Mouse (Mus musculus): ENCODE data around the gene Hist1h2ac. TPM values are rescaled to one million over a fixed set of nuclear protein-coding genes. Genes with fewer than 3 reads are reported as not detected.
"Not testable (repeated sequence)": the region's sequence is repeated elsewhere in the genome, so short reads cannot be mapped to it uniquely, and the experiment has no call there.

Hist1h2ac gene
- polyA plus RNA-seq, 1 experiment from 2014 or later = 1.0 TPM

GRCm38 (mm10) chr13:23684295-23684945 is 672 bp upstream of the Hist1h2ac start:
- not testable (repeated sequence) for H3K9me3 ChIP-seq, H3K27me3 ChIP-seq, H3K36me3 ChIP-seq
- Histone ChIP-seq H3K27ac (replicated peaks) (peak overlapping the region; percentile 98), H3K9ac (replicated peaks) (peak overlapping the region; percentile 71), H3K4me3 (peak overlapping the region; percentile 53), H3K4me2 (replicated peaks) (peak overlapping the region; percentile 77), H3K4me1 (peaks cover 29% of the 10 kb centered on the region)
- 1% methylated on average over 21 of the region's 37 CpGs for WGBS
- ATAC-seq (replicated peaks) = peak; percentile 32

DNA sequence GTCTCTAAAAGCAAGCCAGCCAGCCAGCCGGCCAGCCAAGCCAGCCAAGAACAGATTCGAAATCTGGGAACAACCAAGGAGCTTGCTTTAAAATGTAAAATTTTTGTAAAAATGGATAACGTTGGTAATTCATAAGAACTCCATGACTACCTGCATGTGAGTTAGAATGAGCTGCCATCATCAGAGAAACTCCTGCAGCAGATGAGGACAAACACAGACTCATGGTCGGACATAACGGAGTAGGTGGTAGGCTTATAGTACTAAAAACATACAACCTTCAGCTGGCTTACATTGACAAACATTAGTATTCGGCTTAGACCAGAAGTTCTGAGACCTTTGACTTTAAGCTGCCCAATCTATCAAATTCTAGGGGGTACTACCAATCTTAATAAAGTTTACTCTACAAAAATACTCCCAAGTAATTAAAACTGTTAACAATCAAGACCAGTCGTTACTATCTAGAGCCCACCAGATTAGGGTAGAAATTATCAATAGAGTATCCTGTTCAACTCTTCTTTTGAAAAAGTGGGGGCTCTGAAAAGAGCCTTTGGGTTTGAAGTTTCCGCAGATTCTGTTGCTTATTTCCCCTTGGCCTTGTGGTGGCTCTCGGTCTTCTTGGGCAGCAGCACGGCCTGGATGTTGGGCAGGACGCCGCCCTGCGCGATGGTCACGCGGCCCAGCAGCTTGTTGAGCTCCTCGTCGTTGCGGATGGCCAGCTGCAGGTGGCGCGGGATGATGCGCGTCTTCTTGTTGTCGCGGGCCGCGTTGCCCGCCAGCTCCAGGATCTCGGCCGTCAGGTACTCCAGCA is 597 bp downstream of the Hist1h2ac start:
- H3K4me2 ChIP-seq (replicated peaks) = peak overlapping the region; percentile 63
- WGBS = 7% methylated on average over 15 of the region's 30 CpGs
- peak; percentile 1; the same call in 1 of the 2 replicates for ATAC-seq (replicated peaks)
- H3K9ac ChIP-seq (replicated peaks) = peak overlapping the region; percentile 50
- H3K4me3 ChIP-seq = peak overlapping the region; percentile 53
- H3K9me3 ChIP-seq, H3K27me3 ChIP-seq, H3K36me3 ChIP-seq: not testable (repeated sequence)
- H3K4me1 ChIP-seq = peaks cover 29% of the 10 kb centered on the region
- H3K27ac ChIP-seq (replicated peaks) = peak overlapping the region; percentile 98

- Histone ChIP-seq H3K27ac (replicated peaks) (peak overlapping the region; percentile 98), H3K9ac (replicated peaks) (peak overlapping the region; percentile 50; the same call in 1 of the 2 replicates), H3K4me1 (peaks cover 29% of the 10 kb centered on the region), H3K4me3 (peak overlapping the region; percentile 53), H3K9me3 (no peaks in the 10 kb centered on the region), H3K36me3 (no peaks in the 10 kb centered on the region), H3K4me2 (replicated peaks) (peak overlapping the region; percentile 63), H3K27me3 (no peaks in the 10 kb centered on the region)
- 40% methylated on average over 1 of the region's 1 CpGs for WGBS
- no peak for ATAC-seq (replicated peaks)
Measured at GRCm38 (mm10) chr13:23682623-23682946, 1.2 kb downstream of the Hist1h2ac start.

- H3K4me1 ChIP-seq = peaks cover 25% of the 10 kb centered on the region
- H3K9me3 ChIP-seq = no peaks in the 10 kb centered on the region
- H3K4me3 ChIP-seq = no peak overlapping the region
- no peak for ATAC-seq (replicated peaks)
- no peaks in the 10 kb centered on the region for H3K36me3 ChIP-seq
- no peak overlapping the region for H3K9ac ChIP-seq (replicated peaks)
- H3K4me2 ChIP-seq (replicated peaks) = 0 out of 2 replicates have a peak overlapping the region, but pooled peaks have one; percentile 63
- H3K27ac ChIP-seq (replicated peaks) = peak overlapping the region; percentile 98; the same call in 1 of the 2 replicates
- H3K27me3 ChIP-seq = no peaks in the 10 kb centered on the region
- WGBS = 87% methylated on average over 6 of the region's 6 CpGs
Measured at GRCm38 (mm10) chr13:23681990-23682582, 1.7 kb downstream of the Hist1h2ac start.

DNA sequence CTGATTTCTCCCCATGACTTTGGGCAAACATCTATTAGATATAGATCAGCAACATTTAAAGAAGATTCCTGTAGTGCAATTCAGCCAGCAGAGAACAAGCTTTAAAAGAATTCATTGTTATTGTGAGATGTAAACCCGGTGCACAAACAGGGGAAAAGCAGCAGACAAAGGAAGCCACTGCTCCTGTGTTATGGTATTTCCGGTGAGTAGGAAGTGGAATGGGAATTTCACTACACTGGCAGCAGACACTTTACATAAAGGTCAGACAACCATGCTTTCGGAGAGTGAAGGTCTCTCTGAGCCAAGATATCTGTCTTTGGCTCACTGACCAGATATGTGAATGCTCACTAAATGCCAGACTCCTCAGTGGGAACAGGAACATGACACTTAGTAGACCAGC is 21.2 kb downstream of the Hist1h2ac start:
- Histone ChIP-seq H3K4me1 (no peaks in the 10 kb centered on the region), H3K27ac (replicated peaks) (no peak overlapping the region), H3K4me2 (replicated peaks) (no peak overlapping the region), H3K36me3 (no peaks in the 10 kb centered on the region), H3K9ac (replicated peaks) (no peak overlapping the region), H3K4me3 (no peak overlapping the region), H3K9me3 (no peaks in the 10 kb centered on the region), H3K27me3 (no peaks in the 10 kb centered on the region)
- ATAC-seq (replicated peaks) = no peak
- WGBS = 71% methylated on average over 3 of the region's 3 CpGs

- Histone ChIP-seq H3K4me3 (no peak overlapping the region), H3K27ac (replicated peaks) (no peak overlapping the region), H3K9ac (replicated peaks) (no peak overlapping the region), H3K4me1 (no peaks in the 10 kb centered on the region), H3K27me3 (no peaks in the 10 kb centered on the region), H3K36me3 (no peaks in the 10 kb centered on the region), H3K9me3 (no peaks in the 10 kb centered on the region), H3K4me2 (replicated peaks) (no peak overlapping the region)
- no peak for ATAC-seq (replicated peaks)
- 60% methylated on average over 6 of the region's 6 CpGs for WGBS
Measured at GRCm38 (mm10) chr13:23659636-23660366, 23.9 kb downstream of the Hist1h2ac start.

Small RNA genes within 50 kb of the gene (microRNA-seq; reads per million reads assigned to microRNA genes)
- not detected for gene Gm44350

Other genes starting within 250 kb of the Hist1h2ac start
- gene Btn1a1, start 218.0 kb downstream of the Hist1h2ac start, polyA plus RNA-seq (2015; fragmentation: Nextera tagmentation; extraction: Ambion mirVana) = 0.05 and 0.08 TPM in 2 replicates
- gene Btn2a2, start 195.1 kb downstream of the Hist1h2ac start, polyA plus RNA-seq (2015; fragmentation: Nextera tagmentation; extraction: Ambion mirVana) = 0.11 TPM in 1 of 2 replicates, not detected in the other
- 4.9 and 6.0 TPM in 2 replicates for gene Hist1h4h, start 152.9 kb downstream of the Hist1h2ac start, polyA plus RNA-seq (2015; fragmentation: Nextera tagmentation; extraction: Ambion mirVana)
- gene Hist1h2af, start 150.0 kb downstream of the Hist1h2ac start, polyA plus RNA-seq (2015; fragmentation: Nextera tagmentation; extraction: Ambion mirVana) = 2.8 and 6.7 TPM in 2 replicates
- 2.7 and 3.4 TPM in 2 replicates for gene Hist1h3g, start 148.5 kb downstream of the Hist1h2ac start, polyA plus RNA-seq (2015; fragmentation: Nextera tagmentation; extraction: Ambion mirVana)
- 0.37 and 0.59 TPM in 2 replicates for gene Hist1h2bh, start 140.6 kb downstream of the Hist1h2ac start, polyA plus RNA-seq (2015; fragmentation: Nextera tagmentation; extraction: Ambion mirVana)
- 0.46 and 0.94 TPM in 2 replicates for gene Hist1h3f, start 139.9 kb downstream of the Hist1h2ac start, polyA plus RNA-seq (2015; fragmentation: Nextera tagmentation; extraction: Ambion mirVana)
- 0.70 and 0.73 TPM in 2 replicates for gene Hist1h4f, start 132.3 kb downstream of the Hist1h2ac start, polyA plus RNA-seq (2015; fragmentation: Nextera tagmentation; extraction: Ambion mirVana)
- 0.23 and 0.25 TPM in 2 replicates for gene Hist1h1d, start 130.7 kb downstream of the Hist1h2ac start, polyA plus RNA-seq (2015; fragmentation: Nextera tagmentation; extraction: Ambion mirVana)
- 2.6 and 2.7 TPM in 2 replicates for gene Hist1h3e, start 121.6 kb downstream of the Hist1h2ac start, polyA plus RNA-seq (2015; fragmentation: Nextera tagmentation; extraction: Ambion mirVana)
- 48.1 and 55.0 TPM in 2 replicates for gene Hist1h2ae, start 112.7 kb downstream of the Hist1h2ac start, polyA plus RNA-seq (2015; fragmentation: Nextera tagmentation; extraction: Ambion mirVana)
- gene Hist1h2bg, start 112.6 kb downstream of the Hist1h2ac start, polyA plus RNA-seq (2015; fragmentation: Nextera tagmentation; extraction: Ambion mirVana) = 4.7 and 5.6 TPM in 2 replicates
- 1.6 and 2.9 TPM in 2 replicates for gene Hist1h2bf, start 109.8 kb downstream of the Hist1h2ac start, polyA plus RNA-seq (2015; fragmentation: Nextera tagmentation; extraction: Ambion mirVana)
- 1.5 and 2.0 TPM in 2 replicates for gene Hist1h2ad, start 109.6 kb downstream of the Hist1h2ac start, polyA plus RNA-seq (2015; fragmentation: Nextera tagmentation; extraction: Ambion mirVana)
- 4.5 and 5.1 TPM in 2 replicates for gene Hist1h3d, start 108.2 kb downstream of the Hist1h2ac start, polyA plus RNA-seq (2015; fragmentation: Nextera tagmentation; extraction: Ambion mirVana)
- gene Hist1h4d, start 102.3 kb downstream of the Hist1h2ac start, polyA plus RNA-seq (2015; fragmentation: Nextera tagmentation; extraction: Ambion mirVana) = 76.0 and 88.6 TPM in 2 replicates
- 1.9 and 2.5 TPM in 2 replicates for gene Hist1h2be, start 62.8 kb downstream of the Hist1h2ac start, polyA plus RNA-seq (2015; fragmentation: Nextera tagmentation; extraction: Ambion mirVana)
- gene Hist1h1e, start 61.4 kb downstream of the Hist1h2ac start, polyA plus RNA-seq (2015; fragmentation: Nextera tagmentation; extraction: Ambion mirVana) = 11.6 and 13.7 TPM in 2 replicates
- 33.7 and 35.6 TPM in 2 replicates for gene Hist1h2bc, start 251 bp upstream of the Hist1h2ac start, polyA plus RNA-seq (2015; fragmentation: Nextera tagmentation; extraction: Ambion mirVana)
- 0.20 TPM in 1 of 2 replicates, not detected in the other for gene Hist1h1t, start 11.9 kb upstream of the Hist1h2ac start, polyA plus RNA-seq (2015; fragmentation: Nextera tagmentation; extraction: Ambion mirVana)
- gene Hist1h4c, start 14.5 kb upstream of the Hist1h2ac start, polyA plus RNA-seq (2015; fragmentation: Nextera tagmentation; extraction: Ambion mirVana) = 3.7 and 4.4 TPM in 2 replicates
- 2.0 and 3.4 TPM in 2 replicates for gene Hfe, start 26.9 kb upstream of the Hist1h2ac start, polyA plus RNA-seq (2015; fragmentation: Nextera tagmentation; extraction: Ambion mirVana)
- gene Hist1h1c, start 54.9 kb upstream of the Hist1h2ac start, polyA plus RNA-seq (2015; fragmentation: Nextera tagmentation; extraction: Ambion mirVana) = 22.8 and 24.6 TPM in 2 replicates
- 3.9 and 4.1 TPM in 2 replicates for gene Hist1h3c, start 61.7 kb upstream of the Hist1h2ac start, polyA plus RNA-seq (2015; fragmentation: Nextera tagmentation; extraction: Ambion mirVana)
- 1.8 and 2.0 TPM in 2 replicates for gene Hist1h2bb, start 62.8 kb upstream of the Hist1h2ac start, polyA plus RNA-seq (2015; fragmentation: Nextera tagmentation; extraction: Ambion mirVana)
- 26.0 and 31.2 TPM in 2 replicates for gene Hist1h2ab, start 67.2 kb upstream of the Hist1h2ac start, polyA plus RNA-seq (2015; fragmentation: Nextera tagmentation; extraction: Ambion mirVana)
- gene Hist1h3b, start 68.3 kb upstream of the Hist1h2ac start, polyA plus RNA-seq (2015; fragmentation: Nextera tagmentation; extraction: Ambion mirVana) = 7.9 and 11.7 TPM in 2 replicates
- gene Hist1h4b, start 73.1 kb upstream of the Hist1h2ac start, polyA plus RNA-seq (2015; fragmentation: Nextera tagmentation; extraction: Ambion mirVana) = 2.8 and 3.8 TPM in 2 replicates
- 0.38 TPM in 1 of 2 replicates, not detected in the other for gene Hist1h4a, start 77.3 kb upstream of the Hist1h2ac start, polyA plus RNA-seq (2015; fragmentation: Nextera tagmentation; extraction: Ambion mirVana)
- 2.7 and 3.2 TPM in 2 replicates for gene Hist1h3a, start 78.4 kb upstream of the Hist1h2ac start, polyA plus RNA-seq (2015; fragmentation: Nextera tagmentation; extraction: Ambion mirVana)
- gene Hist1h1a, start 79.7 kb upstream of the Hist1h2ac start, polyA plus RNA-seq (2015; fragmentation: Nextera tagmentation; extraction: Ambion mirVana) = 1.5 TPM in 2 replicates
- 0.11 TPM in 1 of 2 replicates, not detected in the other for gene Trim38, start 86.0 kb upstream of the Hist1h2ac start, polyA plus RNA-seq (2015; fragmentation: Nextera tagmentation; extraction: Ambion mirVana)
- not detected in 2 replicates for gene Slc17a2, start 123.0 kb upstream of the Hist1h2ac start, polyA plus RNA-seq (2015; fragmentation: Nextera tagmentation; extraction: Ambion mirVana)
- 0.04 TPM in 1 of 2 replicates, not detected in the other for gene Slc17a3, start 155.5 kb upstream of the Hist1h2ac start, polyA plus RNA-seq (2015; fragmentation: Nextera tagmentation; extraction: Ambion mirVana)
- not detected in 2 replicates for gene Slc17a1, start 183.8 kb upstream of the Hist1h2ac start, polyA plus RNA-seq (2015; fragmentation: Nextera tagmentation; extraction: Ambion mirVana)
- not detected in 2 replicates for gene Slc17a4, start 231.1 kb upstream of the Hist1h2ac start, polyA plus RNA-seq (2015; fragmentation: Nextera tagmentation; extraction: Ambion mirVana)

Measured in forebrain, embryonic 15.5 days (tissue).